11 mouse cellular contexts compared by ENCODE assay signal in genomic region chr10:127094382-127094802, GRCm38 (mm10). TPM values are rescaled to one million over a fixed set of nuclear protein-coding genes. Genes with fewer than 3 reads are reported as not detected.
DNase-seq lines count a peak whose midpoint lies in the region; ATAC-seq lines count a peak whose summit lies in the region.
"Had no signal": no experiment of that assay in that cellular context is flagged by ENCODE, and none has a peak within 500 bp of the region (broad histone marks: within the 10 kb centered on the region; RNA-seq: fewer than 3 reads in every experiment).

No protein-coding gene starts in this region.

- H3K36me3 ChIP-seq in kidney, embryonic 15.5 days = peaks cover 43% of the 10 kb centered on the region

- ATAC-seq in cerebellum, adult (ENCODE audit: insufficient number of reproducible peaks, low FRiP score, low TSS enrichment) = no peak
- no peak for ATAC-seq in kidney, embryonic 15.5 days (replicated peaks; ENCODE audit: low FRiP score)
- ATAC-seq: forebrain, embryonic 16.5 days had no signal

- H3K9me3 ChIP-seq in kidney, embryonic 15.5 days (replicated peaks) = no peaks in the 10 kb centered on the region
- H3K9me3 ChIP-seq: liver, embryonic 15.5 days had no signal

- peak; percentile 50 for DNase-seq in cerebellum, adult 8-10 months
- peak; percentile 41 for DNase-seq in kidney, adult 9 months
- peak; percentile 68 for DNase-seq in cerebellum, adult 9-10 months
- DNase-seq in lung, postnatal 36 days = peak; percentile 86
- DNase-seq in embryo, embryonic 9.5 days (ENCODE audit: extremely low spot score) = no peak
- DNase-seq in gastrocnemius, adult 8-10 months (ENCODE audit: low spot score in 2 of 2) = no peak
- DNase-seq: heart, postnatal 4 days had no signal

- no peak overlapping the region for H3K27ac ChIP-seq in kidney, embryonic 15.5 days
- H3K27ac ChIP-seq: liver, embryonic 15.5 days had no signal

- peaks cover 23% of the 10 kb centered on the region for H3K4me1 ChIP-seq in kidney, embryonic 15.5 days

- peaks cover 48% of the 10 kb centered on the region for H3K27me3 ChIP-seq in kidney, embryonic 15.5 days

- H3K4me3 ChIP-seq in kidney, embryonic 15.5 days (replicated peaks) = no peak overlapping the region
- H3K4me3 ChIP-seq: liver, embryonic 15.5 days had no signal

- WGBS in kidney, embryonic 15.5 days = 48% methylated on average over 7 of the region's 7 CpGs

- no peak overlapping the region for H3K4me2 ChIP-seq in kidney, embryonic 15.5 days
- H3K4me2 ChIP-seq: liver, embryonic 15.5 days had no signal

- no peak overlapping the region for H3K9ac ChIP-seq in kidney, embryonic 15.5 days
- H3K9ac ChIP-seq: liver, embryonic 15.5 days had no signal

RNA-seq across cellular contexts. Expression of gene Agap2, which starts 19.3 kb away (rescaled TPM):
- polyA plus RNA-seq in kidney, embryonic 15.5 days (2015; fragmentation: Nextera tagmentation; extraction: Ambion mirVana) = 0.04 and 0.42 TPM in 2 replicates
- total RNA-seq in gastrocnemius, adult 8-10 months (2022) = 1 to 10 TPM in 2 of 4 experiments, under 1 TPM in 2; 0.60 to 1.7 (median 1.0) TPM

RNA-seq across cellular contexts. Expression of gene Tspan31, which starts 24.3 kb away (rescaled TPM):
- 185 and 189 TPM in 2 replicates for polyA plus RNA-seq in kidney, embryonic 15.5 days (2015; fragmentation: Nextera tagmentation; extraction: Ambion mirVana)
- total RNA-seq in gastrocnemius, adult 8-10 months (2022) = 10 to 100 TPM; 21.0 to 24.9 (median 21.5) TPM

RNA-seq across cellular contexts. Expression of gene Os9, which starts 26.5 kb away (rescaled TPM):
- polyA plus RNA-seq in kidney, embryonic 15.5 days (2015; fragmentation: Nextera tagmentation; extraction: Ambion mirVana) = 88.1 and 94.0 TPM in 2 replicates
- total RNA-seq in gastrocnemius, adult 8-10 months (2022) = 10 to 100 TPM in 2 of 4 experiments, 1 to 10 TPM in 2; 7.4 to 13.9 (median 10.8) TPM

RNA-seq across cellular contexts. Expression of gene Cdk4, which starts 31.1 kb away (rescaled TPM):
- 1,852 and 1,884 TPM in 2 replicates for polyA plus RNA-seq in kidney, embryonic 15.5 days (2015; fragmentation: Nextera tagmentation; extraction: Ambion mirVana)
- 10 to 100 TPM; 41.3 to 46.4 (median 43.8) TPM for total RNA-seq in gastrocnemius, adult 8-10 months (2022)

RNA-seq across cellular contexts. Expression of gene March9, which starts 34.4 kb away (rescaled TPM):
- polyA plus RNA-seq in kidney, embryonic 15.5 days (2015; fragmentation: Nextera tagmentation; extraction: Ambion mirVana) = 1.1 and 1.4 TPM in 2 replicates
- 1 to 10 TPM in 1 of 4 experiments, under 1 TPM in 3; 0.17 to 1.3 (median 0.76) TPM for total RNA-seq in gastrocnemius, adult 8-10 months (2022)

Comparison
In these comparisons a context has a peak if more than half of its experiments do, and no peak if none do; other contexts are left out.
1. DNase-seq: peak in cerebellum, adult 8-10 months (single experiment), kidney, adult 9 months (single experiment), cerebellum, adult 9-10 months (single experiment) and lung, postnatal 36 days (single experiment); none in embryo, embryonic 9.5 days (single experiment) and gastrocnemius, adult 8-10 months (0 of 2).